Mouse (Mus musculus): ENCODE results near the gene Prrc2b. TPM values are rescaled to one million over a fixed set of nuclear protein-coding genes. Genes with fewer than 3 reads are reported as not detected.
A peak's percentile ranks its signal among the peaks of the same experiment; 100 is the strongest.

Gene Prrc2b
- polyA plus RNA-seq, 1 experiment from 2014 or later = 44.8 TPM

- no peak for ATAC-seq (ENCODE audit: insufficient number of reproducible peaks, insufficient read depth, low FRiP score, low TSS enrichment, low read depth)
- H3K4me3 ChIP-seq = no peak overlapping the region
- H3K4me1 ChIP-seq = peaks cover 11% of the 10 kb centered on the region; the same call in 1 of the 2 replicates
- H3K27me3 ChIP-seq = no peaks in the 10 kb centered on the region
- H3K27ac ChIP-seq = no peak overlapping the region
- H3K4me2 ChIP-seq = no peak overlapping the region
- H3K9ac ChIP-seq = 0 out of 2 replicates have a peak overlapping the region, but pooled peaks have one; percentile 4
- WGBS = 72% methylated on average over 5 of the region's 5 CpGs
- no peaks in the 10 kb centered on the region for H3K36me3 ChIP-seq
- H3K9me3 ChIP-seq = no peaks in the 10 kb centered on the region
These were observed 11.5 kb upstream of the Prrc2b start for GRCm38 (mm10) chr2:32139377-32139776.

DNA sequence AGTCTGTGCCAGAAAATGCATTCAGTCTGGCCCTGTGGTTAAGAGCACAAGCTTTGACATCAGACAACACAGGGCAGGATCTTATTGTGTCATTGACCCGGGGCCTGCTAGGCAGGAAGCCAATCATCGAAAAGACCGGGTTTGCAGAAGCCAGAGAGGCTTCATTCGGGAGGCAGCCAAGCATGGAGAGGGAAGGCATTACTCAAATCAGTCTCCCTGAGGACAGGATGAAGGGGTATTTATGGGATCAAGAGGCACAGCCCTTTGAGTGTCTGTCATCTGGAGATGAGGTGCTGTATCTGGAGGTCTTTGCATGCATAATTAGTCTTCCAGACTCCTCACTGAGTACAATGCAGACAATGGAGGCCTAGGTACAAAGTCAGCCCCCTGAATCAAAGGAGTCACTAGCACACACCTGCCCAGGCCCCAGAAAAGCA, 10.4 kb upstream of the Prrc2b start:
- H3K4me3 ChIP-seq = no peak overlapping the region
- peaks cover 11% of the 10 kb centered on the region; the same call in 1 of the 2 replicates for H3K4me1 ChIP-seq
- no peaks in the 10 kb centered on the region for H3K9me3 ChIP-seq
- WGBS = 32% methylated on average over 4 of the region's 4 CpGs
- no peak overlapping the region for H3K4me2 ChIP-seq
- no peaks in the 10 kb centered on the region for H3K36me3 ChIP-seq
- H3K9ac ChIP-seq = no peak overlapping the region
- no peak for ATAC-seq (ENCODE audit: insufficient number of reproducible peaks, insufficient read depth, low FRiP score, low TSS enrichment, low read depth)
- no peak overlapping the region for H3K27ac ChIP-seq
- H3K27me3 ChIP-seq = no peaks in the 10 kb centered on the region

DNA sequence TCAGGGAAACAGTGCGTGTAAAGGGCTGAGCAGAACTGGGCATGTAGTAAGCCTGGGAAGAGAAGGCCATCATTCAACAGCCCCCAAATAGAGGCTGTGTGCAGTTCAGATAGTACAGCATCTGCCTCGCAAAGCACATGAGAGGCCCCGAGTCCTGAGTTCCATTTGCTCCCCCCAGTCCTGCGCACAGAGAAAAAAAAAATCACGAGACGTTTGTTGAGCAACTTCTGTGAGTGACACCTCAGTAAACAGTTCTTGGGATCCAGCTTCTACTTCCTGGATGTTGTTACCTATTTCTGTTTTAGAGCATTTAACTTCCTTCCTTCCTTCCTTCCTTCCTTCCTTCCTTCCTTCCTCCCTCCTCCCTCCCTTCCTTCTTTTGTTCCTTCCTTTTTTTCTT, 9.3 kb upstream of the Prrc2b start:
- WGBS = 81% methylated on average over 6 of the region's 6 CpGs
- ATAC-seq (ENCODE audit: insufficient number of reproducible peaks, insufficient read depth, low FRiP score, low TSS enrichment, low read depth) = no peak
- H3K27ac ChIP-seq = no peak overlapping the region

GRCm38 (mm10) chr2:32142368-32142767, 8.5 kb upstream of the Prrc2b start:
- H3K9me3 ChIP-seq = no peaks in the 10 kb centered on the region
- peaks cover 6% of the 10 kb centered on the region; the same call in 1 of the 2 replicates for H3K4me1 ChIP-seq
- H3K27ac ChIP-seq = no peak overlapping the region
- no peaks in the 10 kb centered on the region for H3K36me3 ChIP-seq
- no peaks in the 10 kb centered on the region for H3K27me3 ChIP-seq
- H3K9ac ChIP-seq = no peak overlapping the region
- no peak overlapping the region for H3K4me3 ChIP-seq
- ATAC-seq (ENCODE audit: insufficient number of reproducible peaks, insufficient read depth, low FRiP score, low TSS enrichment, low read depth) = no peak
- 62% methylated on average over 6 of the region's 6 CpGs for WGBS
- no peak overlapping the region for H3K4me2 ChIP-seq

More for the DNA sequence above, 9.3 kb upstream of the Prrc2b start:
- Histone ChIP-seq H3K36me3 (no peaks in the 10 kb centered on the region), H3K9me3 (no peaks in the 10 kb centered on the region), H3K4me2 (no peak overlapping the region), H3K4me3 (no peak overlapping the region), H3K27me3 (no peaks in the 10 kb centered on the region), H3K4me1 (peaks cover 11% of the 10 kb centered on the region; the same call in 1 of the 2 replicates), H3K9ac (no peak overlapping the region)

- Histone ChIP-seq H3K4me1 (no peaks in the 10 kb centered on the region), H3K27ac (no peak overlapping the region), H3K27me3 (no peaks in the 10 kb centered on the region), H3K9me3 (no peaks in the 10 kb centered on the region), H3K36me3 (no peaks in the 10 kb centered on the region), H3K4me2 (no peak overlapping the region), H3K4me3 (no peak overlapping the region), H3K9ac (no peak overlapping the region)
- ATAC-seq (ENCODE audit: insufficient number of reproducible peaks, insufficient read depth, low FRiP score, low TSS enrichment, low read depth) = no peak
- 79% methylated on average over 5 of the region's 5 CpGs for WGBS
These were observed 6.2 kb upstream of the Prrc2b start for GRCm38 (mm10) chr2:32144633-32145032.

- Histone ChIP-seq H3K36me3 (no peaks in the 10 kb centered on the region), H3K27ac (no peak overlapping the region), H3K4me3 (no peak overlapping the region), H3K27me3 (no peaks in the 10 kb centered on the region), H3K4me2 (no peak overlapping the region), H3K4me1 (0 out of 2 replicates have a peak, but pooled peaks cover 6% of the 10 kb centered on the region), H3K9me3 (no peaks in the 10 kb centered on the region), H3K9ac (no peak overlapping the region)
- WGBS = 73% methylated on average over 5 of the region's 5 CpGs
- no peak for ATAC-seq (ENCODE audit: insufficient number of reproducible peaks, insufficient read depth, low FRiP score, low TSS enrichment, low read depth)
These were observed 4.2 kb upstream of the Prrc2b start for GRCm38 (mm10) chr2:32146617-32147162.

GRCm38 (mm10) chr2:32150135-32150534, 747 bp upstream of the Prrc2b start:
- H3K27ac ChIP-seq = peak overlapping the region; percentile 99
- peak overlapping the region; percentile 99 for H3K9ac ChIP-seq

GRCm38 (mm10) chr2:32150562-32150923, 339 bp upstream of the Prrc2b start:
- ATAC-seq (ENCODE audit: insufficient number of reproducible peaks, insufficient read depth, low FRiP score, low TSS enrichment, low read depth) = no peak
- H3K4me2 ChIP-seq = peak overlapping the region; percentile 96
- peaks cover 41% of the 10 kb centered on the region for H3K4me1 ChIP-seq
- H3K9me3 ChIP-seq = no peaks in the 10 kb centered on the region
- no peaks in the 10 kb centered on the region for H3K27me3 ChIP-seq
- WGBS = 9% methylated on average over 7 of the region's 7 CpGs
- peak overlapping the region; percentile 88 for H3K4me3 ChIP-seq
- peak overlapping the region; percentile 99 for H3K27ac ChIP-seq
- peak overlapping the region; percentile 99 for H3K9ac ChIP-seq
- H3K36me3 ChIP-seq = no peaks in the 10 kb centered on the region

More at GRCm38 (mm10) chr2:32150135-32150534, 747 bp upstream of the Prrc2b start:
- H3K36me3 ChIP-seq = no peaks in the 10 kb centered on the region
- no peaks in the 10 kb centered on the region for H3K27me3 ChIP-seq
- peak overlapping the region; percentile 96 for H3K4me2 ChIP-seq
- WGBS = 30% methylated on average over 1 of the region's 1 CpGs
- peak overlapping the region; percentile 88 for H3K4me3 ChIP-seq
- ATAC-seq (ENCODE audit: insufficient number of reproducible peaks, insufficient read depth, low FRiP score, low TSS enrichment, low read depth) = no peak
- H3K9me3 ChIP-seq = no peaks in the 10 kb centered on the region
- peaks cover 37% of the 10 kb centered on the region for H3K4me1 ChIP-seq

- Histone ChIP-seq H3K27me3 (no peaks in the 10 kb centered on the region), H3K4me2 (peak overlapping the region; percentile 96), H3K27ac (peak overlapping the region; percentile 99), H3K9ac (peak overlapping the region; percentile 99), H3K36me3 (no peaks in the 10 kb centered on the region), H3K9me3 (no peaks in the 10 kb centered on the region), H3K4me3 (peak overlapping the region; percentile 88), H3K4me1 (peaks cover 54% of the 10 kb centered on the region)
- no peak for ATAC-seq (ENCODE audit: insufficient number of reproducible peaks, insufficient read depth, low FRiP score, low TSS enrichment, low read depth)
- under 1% methylated on average over 22 of the region's 22 CpGs for WGBS
These were observed 931 bp downstream of the Prrc2b start for GRCm38 (mm10) chr2:32151660-32152366.

DNA sequence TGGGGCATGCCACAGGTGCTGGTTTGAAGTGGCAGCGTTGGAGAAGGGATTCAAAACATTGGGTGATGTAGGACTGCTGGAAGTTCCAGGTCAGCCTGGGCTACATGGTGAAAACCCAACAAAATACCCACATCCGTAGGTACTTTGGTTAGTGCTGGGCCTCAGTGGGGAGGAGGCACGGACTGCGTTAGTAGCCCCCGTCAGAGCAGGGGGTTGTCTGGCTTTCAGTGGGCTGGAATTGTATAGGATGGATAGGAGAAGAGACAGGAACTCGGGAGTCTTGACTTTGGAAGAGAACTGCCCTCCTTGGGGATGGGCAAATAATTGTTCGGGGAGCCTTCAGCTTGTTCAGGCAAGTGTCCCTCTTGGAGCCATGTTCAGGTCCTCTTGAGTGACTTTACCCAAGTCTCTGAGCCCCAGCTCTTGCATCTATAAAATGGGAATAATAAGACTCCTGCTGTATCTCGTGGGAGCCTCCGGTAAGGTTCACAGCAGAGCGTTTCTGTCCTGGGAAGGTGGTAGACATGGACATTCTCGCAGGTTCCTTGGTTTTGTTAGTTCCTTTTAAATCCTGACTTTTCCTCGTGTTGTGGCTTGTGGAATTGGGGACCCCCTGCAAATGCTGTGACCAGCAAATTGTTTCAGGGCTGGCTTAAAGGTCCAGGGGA, 1.6 kb downstream of the Prrc2b start:
- H3K9me3 ChIP-seq = no peaks in the 10 kb centered on the region
- peak overlapping the region; percentile 88 for H3K4me3 ChIP-seq
- H3K27me3 ChIP-seq = no peaks in the 10 kb centered on the region
- H3K9ac ChIP-seq = peak overlapping the region; percentile 99
- peak overlapping the region; percentile 99 for H3K27ac ChIP-seq
- 17% methylated on average over 12 of the region's 12 CpGs for WGBS
- peak overlapping the region; percentile 96 for H3K4me2 ChIP-seq
- no peaks in the 10 kb centered on the region for H3K36me3 ChIP-seq
- ATAC-seq (ENCODE audit: insufficient number of reproducible peaks, insufficient read depth, low FRiP score, low TSS enrichment, low read depth) = no peak
- peaks cover 61% of the 10 kb centered on the region for H3K4me1 ChIP-seq

GRCm38 (mm10) chr2:32153041-32153790, 2.3 kb downstream of the Prrc2b start:
- Histone ChIP-seq H3K36me3 (no peaks in the 10 kb centered on the region), H3K27me3 (no peaks in the 10 kb centered on the region), H3K4me2 (peak overlapping the region; percentile 96), H3K9me3 (no peaks in the 10 kb centered on the region), H3K9ac (peak overlapping the region; percentile 99), H3K4me3 (peak overlapping the region; percentile 88), H3K27ac (peak overlapping the region; percentile 99), H3K4me1 (peaks cover 67% of the 10 kb centered on the region)
- ATAC-seq (ENCODE audit: insufficient number of reproducible peaks, insufficient read depth, low FRiP score, low TSS enrichment, low read depth) = no peak
- WGBS = 4% methylated on average over 13 of the region's 13 CpGs

Measured in embryonic facial prominence, embryonic 13.5 days (tissue).